Mouse (Mus musculus) small intestine, adult 2 months (tissue): ENCODE measurements around the gene Mllt6. TPM values are rescaled to one million over a fixed set of nuclear protein-coding genes. Genes with fewer than 3 reads are reported as not detected.

ENCODE experiments used
- H3K27ac ChIP-seq: fragments of 200-500 bp; 2 replicates; pipeline ENCODE4 v1.5.1; 2012; ENCODE audit warnings: low read depth, low read length, control low read depth, inconsistent platforms; ENCODE audit not compliant: insufficient read depth
- H3K27me3 ChIP-seq: fragments of 200-500 bp; 2 replicates; pipeline ENCODE4 v1.6.1; 2012; ENCODE audit warnings: mild to moderate bottlenecking, moderate library complexity, low read length, inconsistent platforms; ENCODE audit not compliant: control insufficient read depth, insufficient read depth
- H3K36me3 ChIP-seq: fragments of 200-500 bp; 2 replicates; pipeline ENCODE4 v1.6.1; 2012; ENCODE audit warnings: mild to moderate bottlenecking, low read length, control low read depth, inconsistent platforms; ENCODE audit not compliant: control insufficient read depth, insufficient read depth
- H3K4me1 ChIP-seq: fragments of 200-500 bp; 2 replicates; pipeline ENCODE4 v1.6.1; 2012; ENCODE audit warnings: low read length, inconsistent platforms, mixed read lengths; ENCODE audit not compliant: control insufficient read depth, insufficient read depth, insufficient read length
- H3K4me3 ChIP-seq: fragments of 200-500 bp; 2 replicates; pipeline ENCODE4 v1.5.1; 2012; ENCODE audit warnings: low read depth, mild to moderate bottlenecking, control low read depth, inconsistent platforms, low read length, moderate library complexity
- CTCF ChIP-seq: fragments of 200-500 bp; IDR thresholded peaks from 2 replicates; pipeline ENCODE4 v1.5.1; 2012; ENCODE audit warnings: low read depth, mild to moderate bottlenecking, control low read depth, inconsistent platforms, low read length, moderate library complexity, mixed read lengths; ENCODE audit not compliant: insufficient replicate concordance, insufficient read length; ENCODE audit errors: extremely low read depth
- POLR2A ChIP-seq: fragments of 200-500 bp; IDR thresholded peaks from 2 replicates; pipeline ENCODE4 v1.6.1; 2012; ENCODE audit warnings: low read depth, mild to moderate bottlenecking, control low read depth, inconsistent platforms, low read length, moderate library complexity
- WGBS: fragments of 180-500 bp; shearing (Covaris S2); methylation state at CpG from one replicate; pipeline ENCODE4 v1.1.7; 2018; 5-methylcytosine and 5-hydroxymethylcytosine counted together
- polyA plus RNA-seq: library from polyadenylated mRNA; depleted of rRNA; stranded (reverse); fragments of >200 nt; gene quantifications from 2 replicates; pipeline ENCODE4 v1.2.3, GENCODE M21; 2012

Gene Mllt6
- polyA plus RNA-seq, 1 experiment = 38.6 TPM

DNA sequence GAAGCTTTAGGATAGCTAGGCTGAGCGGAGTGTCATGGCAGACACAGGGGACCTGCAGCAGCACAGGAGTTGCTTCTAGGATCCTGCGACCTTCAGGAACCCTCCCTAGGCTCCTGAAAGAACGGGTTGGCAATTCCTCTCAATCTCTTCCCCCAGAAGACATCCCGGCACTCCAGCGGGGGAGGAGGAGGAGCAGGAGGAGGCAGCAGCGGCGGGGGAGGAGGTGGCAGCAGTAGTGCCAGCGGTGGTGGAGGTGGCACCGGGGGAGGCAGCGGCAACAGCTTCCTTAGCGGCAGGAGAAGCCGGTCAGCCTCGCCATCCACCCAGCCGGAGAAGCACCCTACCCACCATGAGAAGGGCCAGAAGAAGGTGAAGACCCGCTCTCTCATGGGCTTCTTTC, 6.1 kb downstream of the Mllt6 start:
- 81% methylated on average over 15 of the region's 15 CpGs for WGBS
- Histone ChIP-seq H3K36me3 (peaks cover 50% of the 10 kb centered on the region), H3K4me1 (peaks cover 3% of the 10 kb centered on the region; the same call in 1 of the 2 replicates), H3K4me3 (no peak overlapping the region), H3K27me3 (no peaks in the 10 kb centered on the region), H3K27ac (no peak overlapping the region)
- TF ChIP-seq CTCF (no peak), POLR2A (no peak)

DNA sequence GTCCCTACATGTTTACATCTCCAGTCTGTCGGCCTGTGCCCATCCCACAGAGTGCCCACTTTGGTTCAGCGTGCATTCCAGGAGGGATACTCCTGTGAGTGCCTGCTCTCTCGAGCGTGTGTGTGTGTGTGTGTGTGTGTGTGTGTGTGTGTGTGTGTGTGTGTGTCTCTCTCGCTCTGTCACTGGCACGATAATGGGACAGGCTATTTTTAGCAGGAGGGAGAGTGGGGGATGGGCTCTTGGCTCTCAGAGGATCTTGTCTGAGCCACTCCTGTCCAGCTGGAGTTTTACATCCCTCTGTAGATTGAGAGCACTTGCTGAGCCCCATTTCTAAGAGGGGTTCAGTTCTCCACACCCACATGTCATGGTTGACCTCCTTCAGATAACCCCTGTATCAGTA, 6.6 kb downstream of the Mllt6 start:
- Histone ChIP-seq H3K4me1 (peaks cover under 1% of the 10 kb centered on the region; the same call in 1 of the 2 replicates), H3K36me3 (peaks cover 56% of the 10 kb centered on the region), H3K4me3 (no peak overlapping the region), H3K27ac (no peak overlapping the region), H3K27me3 (no peaks in the 10 kb centered on the region)
- TF ChIP-seq POLR2A = no peak
- no peak for TF ChIP-seq CTCF
- WGBS = 52% methylated on average over 6 of the region's 6 CpGs

DNA sequence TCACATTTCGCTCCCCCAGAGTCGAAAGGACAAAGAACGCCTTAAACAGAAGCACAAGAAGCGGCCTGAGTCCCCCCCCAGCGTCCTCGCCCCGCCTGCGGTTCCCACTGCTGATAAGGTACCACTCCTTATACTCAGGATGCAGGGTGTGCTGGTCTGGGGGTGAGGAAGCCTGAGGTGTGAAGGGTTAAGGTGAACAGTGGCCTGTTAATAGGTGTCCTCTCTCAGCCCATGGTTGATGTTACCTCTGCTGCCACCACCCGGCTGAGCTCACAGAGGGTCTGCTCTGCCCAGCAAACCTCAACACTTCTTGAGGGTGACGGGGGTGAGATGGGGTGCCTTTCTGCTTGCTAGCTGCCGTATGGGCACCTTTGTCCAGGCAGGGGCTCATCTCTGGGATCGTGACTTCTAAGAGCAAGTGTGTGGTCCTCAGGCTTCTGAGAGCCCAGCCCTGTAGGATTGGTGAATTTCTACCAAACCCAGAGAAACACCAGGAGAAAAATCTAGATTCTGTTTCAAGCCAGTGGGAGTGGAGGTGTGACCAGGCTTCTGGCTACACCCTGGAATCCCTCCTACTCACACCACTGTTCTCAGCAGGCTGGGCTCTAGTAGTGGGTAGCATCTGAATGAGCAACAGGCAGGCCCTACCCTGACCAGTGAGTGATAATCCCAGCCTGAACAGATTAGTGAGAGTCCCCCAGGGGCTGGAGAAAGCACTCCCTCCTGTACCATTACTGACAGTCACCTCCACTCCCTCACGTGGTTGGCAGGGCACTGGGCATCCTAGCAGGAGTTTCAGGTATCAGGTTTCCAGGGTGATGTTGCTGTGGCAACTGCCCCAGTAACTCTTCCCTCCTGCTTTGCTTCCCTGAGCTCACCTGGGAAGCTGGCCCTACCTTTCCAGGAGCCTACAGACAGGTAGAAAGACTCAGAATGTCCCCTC, 7.3 kb downstream of the Mllt6 start:
- peaks cover 61% of the 10 kb centered on the region for H3K36me3 ChIP-seq
- no peak overlapping the region for H3K27ac ChIP-seq
- WGBS = 78% methylated on average over 13 of the region's 13 CpGs
- no peaks in the 10 kb centered on the region for H3K4me1 ChIP-seq
- H3K27me3 ChIP-seq = no peaks in the 10 kb centered on the region
- H3K4me3 ChIP-seq = no peak overlapping the region
- TF ChIP-seq POLR2A = no peak
- TF ChIP-seq CTCF = no peak

DNA sequence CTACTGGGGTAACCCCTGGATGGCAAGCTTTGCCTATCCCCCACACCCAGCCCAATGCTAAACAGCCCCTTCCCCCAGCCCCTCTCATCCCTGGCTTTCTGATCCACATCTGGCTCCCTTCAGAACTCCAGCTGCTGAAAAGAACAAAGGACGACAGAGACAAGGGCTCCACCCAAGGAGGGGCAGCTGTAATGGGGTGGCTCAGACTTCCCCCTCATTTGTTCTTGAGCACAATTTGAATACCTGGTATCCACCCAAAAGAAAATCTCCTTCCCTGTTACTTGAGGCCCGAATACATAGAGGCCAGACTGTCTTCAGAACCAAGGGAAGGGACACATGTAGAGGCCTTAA, 7.9 kb downstream of the Mllt6 start:
- no peaks in the 10 kb centered on the region for H3K27me3 ChIP-seq
- H3K4me1 ChIP-seq = no peaks in the 10 kb centered on the region
- TF ChIP-seq CTCF (no peak), POLR2A (no peak)
- H3K27ac ChIP-seq = no peak overlapping the region
- 76% methylated on average over 2 of the region's 2 CpGs for WGBS
- H3K4me3 ChIP-seq = no peak overlapping the region
- peaks cover 64% of the 10 kb centered on the region for H3K36me3 ChIP-seq

DNA sequence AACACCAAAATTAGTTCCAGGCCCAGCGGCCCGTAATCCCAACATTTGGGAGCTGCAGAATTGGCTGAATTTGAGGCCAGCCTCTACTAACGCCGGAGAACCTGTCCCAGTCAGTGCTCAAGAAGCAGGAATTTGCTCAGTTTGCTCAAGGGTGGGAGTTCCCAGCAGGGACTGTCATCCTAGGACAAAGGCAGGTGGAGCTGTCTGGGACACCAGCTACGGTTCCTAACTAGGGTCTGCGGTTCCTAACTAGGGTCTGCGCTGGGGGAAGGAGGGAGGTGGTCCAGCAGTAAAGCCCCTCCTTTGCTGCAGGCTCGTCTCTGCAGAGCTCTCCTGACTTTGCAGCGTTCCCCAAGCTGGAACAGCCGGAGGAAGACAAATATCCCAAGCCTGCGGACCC, 9.9 kb downstream of the Mllt6 start:
- Histone ChIP-seq H3K27me3 (no peaks in the 10 kb centered on the region), H3K27ac (no peak overlapping the region), H3K4me1 (no peaks in the 10 kb centered on the region), H3K4me3 (no peak overlapping the region), H3K36me3 (peaks cover 67% of the 10 kb centered on the region)
- WGBS = 90% methylated on average over 11 of the region's 11 CpGs
- no peak for TF ChIP-seq POLR2A
- no peak for TF ChIP-seq CTCF

DNA sequence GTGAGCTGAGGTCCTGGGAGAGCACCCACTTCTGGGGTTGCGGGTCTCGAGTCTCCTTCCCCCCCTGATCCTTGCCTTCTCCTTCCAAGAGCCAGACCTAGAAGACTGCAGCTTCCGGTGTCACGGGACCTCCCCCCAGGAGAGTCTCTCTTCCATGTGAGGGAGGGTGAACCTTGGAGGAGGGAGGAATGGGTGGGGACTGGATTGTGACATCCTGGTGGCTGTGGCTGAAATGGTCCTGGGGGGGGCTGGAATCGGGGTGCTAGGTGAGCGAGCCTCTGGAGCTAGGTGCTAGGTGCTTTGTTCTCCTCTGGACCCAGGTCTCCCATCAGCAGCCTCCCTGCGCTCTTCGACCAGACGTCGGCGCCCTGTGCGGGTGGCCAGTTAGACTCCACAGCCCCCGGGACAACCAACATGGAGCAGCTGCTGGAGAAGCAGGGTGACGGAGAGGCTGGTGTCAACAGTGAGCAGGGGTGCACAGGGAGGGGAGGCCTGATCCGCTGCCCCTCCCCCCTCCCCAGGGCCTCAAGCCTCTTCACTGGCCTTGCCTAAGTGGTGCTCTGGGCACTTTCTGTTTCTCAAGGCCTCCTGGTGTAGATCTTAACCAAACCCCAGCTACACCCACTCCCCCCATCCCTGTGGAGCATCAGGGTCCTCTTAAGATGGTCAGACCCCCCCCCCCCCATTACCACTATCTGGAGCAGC, 13.0 kb downstream of the Mllt6 start:
- Histone ChIP-seq H3K27ac (no peak overlapping the region), H3K4me1 (no peaks in the 10 kb centered on the region), H3K4me3 (no peak overlapping the region), H3K36me3 (peaks cover 66% of the 10 kb centered on the region), H3K27me3 (no peaks in the 10 kb centered on the region)
- TF ChIP-seq POLR2A (no peak), CTCF (no peak)
- WGBS = 91% methylated on average over 15 of the region's 15 CpGs

DNA sequence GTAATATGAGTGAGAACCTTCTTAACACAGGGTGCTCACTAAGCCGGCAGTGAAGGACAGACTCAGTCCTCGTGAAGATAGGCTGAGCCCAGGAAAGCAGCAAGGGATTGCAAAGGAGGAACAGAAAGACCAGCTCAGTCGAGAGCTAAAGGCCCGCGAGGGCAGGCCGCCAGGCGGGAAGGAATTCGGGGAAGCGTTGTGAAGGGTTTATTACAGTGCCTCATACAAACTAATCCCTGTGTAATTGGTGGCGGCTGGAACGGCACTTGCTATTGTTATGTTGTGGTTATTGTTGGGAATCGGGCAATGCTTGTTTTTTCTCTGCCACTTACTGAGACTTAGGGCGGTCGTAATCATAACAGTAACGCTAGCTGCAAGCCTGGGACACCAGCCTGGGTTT, 14.2 kb downstream of the Mllt6 start:
- H3K36me3 ChIP-seq = peaks cover 68% of the 10 kb centered on the region
- TF ChIP-seq POLR2A = no peak
- TF ChIP-seq CTCF = no peak
- H3K4me3 ChIP-seq = no peak overlapping the region

More for the DNA sequence above, 14.2 kb downstream of the Mllt6 start:
- no peak overlapping the region for H3K27ac ChIP-seq
- no peaks in the 10 kb centered on the region for H3K27me3 ChIP-seq
- no peaks in the 10 kb centered on the region for H3K4me1 ChIP-seq
- 57% methylated on average over 15 of the region's 15 CpGs for WGBS
